Mouse (Mus musculus): ENCODE data around the gene Gal3st3.
A peak's percentile ranks its signal among the peaks of the same experiment; 100 is the strongest.

The Gal3st3 gene

GRCm38 (mm10) chr19:5297903-5298800, at the start of gene Gal3st3:
TSS of gene Gal3st3 (plus strand) at chr19:5298331.
- DNase-seq: peak; percentile 72 to 75

GRCm38 (mm10) chr19:5257140-5257539, 41.0 kb upstream of the Gal3st3 start:
- no peak for DNase-seq

GRCm38 (mm10) chr19:5267015-5267414, 31.1 kb upstream of the Gal3st3 start:
- no peak for DNase-seq

DNA sequence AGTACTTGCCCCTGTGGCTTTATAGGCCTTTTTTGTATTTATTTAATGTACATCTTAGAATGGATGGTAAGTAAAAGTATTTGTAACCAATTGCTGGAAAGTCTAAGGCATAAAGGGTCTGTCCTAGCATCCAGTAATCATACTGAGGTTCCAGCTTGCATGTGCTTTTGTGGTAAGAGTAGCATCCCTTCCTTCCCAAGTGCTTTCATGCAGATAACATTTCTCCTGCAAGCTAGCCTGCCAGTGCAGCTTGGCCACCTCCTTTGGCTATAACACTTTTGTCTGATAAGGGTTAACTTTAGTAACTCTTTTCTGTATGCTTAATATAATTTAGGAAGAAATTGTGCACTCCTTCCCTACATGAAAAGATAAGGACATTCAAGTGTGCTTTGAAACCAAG, 30.1 kb upstream of the Gal3st3 start:
- DNase-seq: no peak

DNA sequence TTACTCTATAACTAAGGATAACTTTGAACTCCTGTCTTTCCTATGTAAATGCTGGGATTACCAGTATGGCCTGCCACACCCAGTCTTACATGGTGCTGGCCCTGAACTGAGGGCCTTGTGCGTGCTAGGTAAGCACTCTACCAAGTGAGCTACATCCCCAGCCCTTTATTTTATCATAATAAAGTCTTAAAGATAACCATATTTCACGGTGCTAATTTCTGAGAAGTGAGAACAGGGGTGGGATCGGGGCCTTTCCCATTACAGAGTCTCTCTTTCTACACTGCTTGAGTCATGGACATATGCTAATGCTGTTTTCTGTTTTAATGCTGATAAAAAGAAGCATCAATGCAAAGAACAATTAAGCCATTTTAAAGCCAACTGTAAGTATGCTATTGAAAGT, 29.3 kb upstream of the Gal3st3 start:
- no peak for DNase-seq

DNA sequence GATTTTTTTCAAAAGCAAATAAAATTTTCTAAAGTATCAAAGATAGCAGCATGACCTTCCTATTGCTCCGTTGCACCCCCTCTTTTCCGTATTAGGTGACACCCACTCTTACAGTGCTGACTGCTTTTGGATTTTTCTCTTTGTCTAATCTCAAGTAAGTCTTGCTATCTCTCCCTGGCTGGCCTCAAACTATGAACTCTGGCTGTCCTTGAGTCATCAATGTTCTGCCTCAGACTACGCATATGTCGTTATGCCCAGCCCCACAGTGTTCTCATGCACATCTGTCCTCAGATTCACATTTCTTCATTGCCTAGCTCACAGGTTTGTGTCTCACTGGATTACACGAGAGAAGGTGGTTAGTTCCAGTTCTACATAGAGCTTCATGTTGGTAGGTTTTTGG, 28.7 kb upstream of the Gal3st3 start:
- DNase-seq: no peak

DNA sequence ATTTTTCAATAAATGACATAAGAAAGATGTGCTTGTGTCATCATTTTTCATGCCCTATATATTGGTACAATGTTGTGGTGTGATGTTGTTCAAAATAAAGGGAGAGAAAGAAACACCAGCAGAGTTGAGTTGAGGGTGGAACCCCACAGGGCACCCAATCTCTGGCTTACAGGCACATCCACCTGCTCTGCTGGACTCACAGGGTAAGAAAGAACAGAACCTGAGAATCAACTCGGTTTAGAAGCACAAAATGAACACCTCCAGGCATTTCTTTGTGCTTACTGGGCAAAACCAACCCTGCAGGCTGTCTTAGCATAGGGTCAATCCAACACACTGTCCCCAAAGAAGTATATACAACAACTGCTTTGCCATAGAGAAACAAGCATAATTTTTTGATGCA, 26.7 kb upstream of the Gal3st3 start:
- no peak for DNase-seq

GRCm38 (mm10) chr19:5272326-5272795, 25.8 kb upstream of the Gal3st3 start:
- peak; percentile 53 to 67 for DNase-seq

DNA sequence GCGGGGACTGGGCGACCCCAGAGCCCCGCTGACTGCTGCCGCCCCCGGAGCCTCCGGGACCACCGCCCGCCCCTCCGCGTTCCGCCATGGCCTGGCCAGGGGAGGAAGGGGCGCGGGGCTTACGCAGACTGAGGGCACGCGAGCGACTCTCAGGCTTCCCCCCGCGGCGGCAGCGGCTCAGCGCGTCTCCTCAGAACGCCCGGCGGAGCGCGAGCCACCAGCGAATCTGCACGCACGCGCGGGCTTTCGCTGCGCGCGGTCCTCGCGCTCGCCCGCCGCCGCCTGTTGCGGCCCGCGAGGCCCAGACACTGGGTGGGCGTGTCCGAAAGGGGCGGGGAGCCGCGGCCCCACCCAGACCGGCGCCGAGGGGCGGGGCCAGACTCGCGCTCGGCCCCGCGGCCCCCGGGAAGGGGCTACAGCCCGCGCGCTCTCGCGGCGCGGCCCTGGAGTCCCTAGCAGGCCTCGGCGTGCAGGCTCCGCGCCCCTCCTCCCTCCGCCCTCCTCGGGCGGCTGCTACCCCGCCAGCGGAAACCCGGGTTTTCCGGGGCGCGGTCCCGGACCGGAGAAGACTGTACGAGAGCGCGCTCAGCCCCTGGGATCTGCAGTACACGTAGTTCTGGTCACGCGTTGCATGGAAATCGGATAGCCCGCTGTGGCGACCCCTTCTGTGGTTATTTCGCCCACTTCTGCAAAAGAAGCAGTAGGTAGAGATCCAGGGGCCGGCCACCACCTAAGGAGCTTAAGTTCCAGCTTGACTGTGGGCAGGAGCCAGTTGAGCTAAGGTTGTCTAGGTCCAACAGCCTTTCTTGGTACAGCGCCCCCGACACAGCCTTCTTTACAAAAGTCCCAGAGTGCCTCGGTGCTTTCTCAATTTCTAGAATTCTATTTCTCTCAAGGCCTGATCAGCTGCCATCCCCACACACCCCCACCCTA, 25.1 kb upstream of the Gal3st3 start, which contains the start of gene Pacs1:
Pacs1 (minus strand) TSS at position 319 of the 933 bp plus-strand sequence.
- DNase-seq: peak; percentile 87 to 93

GRCm38 (mm10) chr19:5273916-5274315, 24.2 kb upstream of the Gal3st3 start:
- DNase-seq: no peak

GRCm38 (mm10) chr19:5274641-5275040, 23.5 kb upstream of the Gal3st3 start:
- no peak for DNase-seq

DNA sequence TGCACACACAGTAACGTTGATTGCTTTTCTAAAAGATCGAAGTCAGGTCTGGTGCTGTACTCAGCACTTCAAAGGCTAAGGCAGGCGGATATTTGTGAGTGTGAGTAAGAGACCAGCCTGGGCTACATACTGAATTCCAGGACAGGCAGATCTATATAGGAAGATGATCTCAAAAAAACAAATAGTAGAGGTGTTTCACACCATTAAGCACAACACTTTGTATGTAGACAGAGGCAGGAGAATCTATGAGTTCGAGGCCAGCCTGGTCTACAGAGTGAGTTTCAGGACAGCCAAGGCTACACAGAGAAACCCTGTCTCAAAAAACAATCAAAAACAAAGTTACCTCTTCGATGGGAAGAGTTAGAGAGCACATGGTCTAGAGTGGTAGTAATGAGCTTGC, 22.4 kb upstream of the Gal3st3 start:
- no peak for DNase-seq

GRCm38 (mm10) chr19:5276531-5276930, 21.6 kb upstream of the Gal3st3 start:
- DNase-seq: no peak

DNA sequence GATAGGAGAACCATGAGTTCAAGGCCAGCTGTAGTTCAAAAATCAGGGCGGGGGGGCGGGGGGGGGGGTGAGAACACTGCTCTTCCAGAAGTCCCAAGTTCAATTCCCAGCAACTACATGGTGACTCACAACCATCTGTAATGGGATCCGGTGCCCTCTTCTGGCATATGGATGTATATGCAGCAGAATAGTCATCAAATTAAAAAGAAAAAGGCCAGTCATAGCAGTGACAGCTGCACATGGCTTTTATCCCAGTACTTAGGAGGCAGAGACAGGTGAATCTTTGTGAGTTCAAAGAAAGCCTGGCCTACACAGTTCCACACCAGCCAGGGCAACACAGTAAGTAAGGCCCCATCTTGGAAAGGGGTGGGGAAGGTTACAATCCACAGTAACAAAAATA, 21.0 kb upstream of the Gal3st3 start:
- no peak for DNase-seq

DNA sequence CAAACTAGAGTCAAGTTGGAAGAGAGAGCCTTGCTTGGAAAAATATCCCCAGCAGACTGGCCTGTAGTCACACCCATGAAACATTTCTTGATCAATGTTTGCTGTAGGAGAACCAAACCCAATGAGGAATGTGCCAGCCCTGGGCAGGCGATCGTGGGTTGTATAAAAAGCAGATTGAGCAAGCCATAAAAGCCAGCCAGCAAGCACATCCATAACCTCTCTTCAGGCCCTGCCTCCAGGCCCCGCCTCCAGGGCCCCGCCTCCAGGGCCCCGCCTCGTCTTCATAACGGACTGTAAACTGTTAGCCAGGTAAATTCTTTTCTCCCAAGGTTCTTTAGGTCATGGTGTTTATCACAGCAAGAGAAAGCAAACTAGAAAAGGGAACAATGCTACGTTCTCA, 19.8 kb upstream of the Gal3st3 start:
- DNase-seq: peak in 1 of 2 experiments; percentile 30

DNA sequence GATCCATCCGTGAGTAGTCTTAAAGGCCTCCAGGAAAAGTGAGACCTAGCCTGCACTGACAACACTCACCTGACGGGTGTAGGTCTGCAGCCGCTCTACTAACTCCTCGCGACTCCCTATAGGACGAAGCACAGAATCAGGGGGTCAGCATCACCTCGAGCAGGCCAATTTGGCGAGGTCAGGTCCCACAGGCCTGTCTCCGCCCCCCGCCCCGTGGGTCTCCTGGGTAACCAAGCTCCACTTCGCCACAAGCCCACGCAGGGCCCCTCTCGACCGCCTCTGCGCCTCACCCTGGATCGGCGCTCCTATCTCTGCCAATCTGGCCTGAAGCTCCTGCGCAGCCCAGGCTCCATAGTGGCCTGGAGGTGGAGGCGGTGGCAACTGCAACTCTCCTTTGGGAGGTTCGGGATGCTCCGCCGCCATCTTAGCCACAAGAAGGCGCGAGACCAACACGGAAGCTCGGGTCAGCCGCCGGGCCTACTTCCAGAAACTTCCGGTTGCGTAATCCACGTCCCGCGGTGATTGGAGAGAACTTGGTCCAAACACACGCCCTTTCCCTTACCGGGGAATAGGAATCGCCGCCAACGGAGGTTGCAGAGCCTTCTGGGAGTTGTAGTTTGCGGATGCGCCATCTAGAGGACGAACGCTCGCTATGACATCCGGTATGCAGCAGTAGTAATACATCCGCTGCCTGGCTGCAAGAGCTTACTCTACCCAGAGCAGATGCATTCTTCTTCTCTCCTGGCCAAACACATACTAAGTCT, 3.0 kb upstream of the Gal3st3 start, which contains the start of gene Sf3b2:
Sf3b2 (minus strand) TSS at position 484 of the 764 bp plus-strand sequence.
- DNase-seq: peak; percentile 99

GRCm38 (mm10) chr19:5295736-5296075, 2.4 kb upstream of the Gal3st3 start:
- no peak for DNase-seq

GRCm38 (mm10) chr19:5296630-5297029, 1.5 kb upstream of the Gal3st3 start:
- DNase-seq: no peak

GRCm38 (mm10) chr19:5300588-5300987, 2.5 kb downstream of the Gal3st3 start:
- DNase-seq: no peak

GRCm38 (mm10) chr19:5302455-5302854, 4.3 kb downstream of the Gal3st3 start:
- peak in 1 of 2 experiments; percentile 55 for DNase-seq

GRCm38 (mm10) chr19:5306279-5306678, 8.1 kb downstream of the Gal3st3 start:
- DNase-seq: no peak

GRCm38 (mm10) chr19:5306968-5307734, 9.0 kb downstream of the Gal3st3 start:
- peak in 1 of 2 experiments; percentile 30 for DNase-seq

Data from cerebellum, postnatal 25 days (tissue).